Mouse (Mus musculus): ENCODE measurements around the gene Dedd2. TPM values are rescaled to one million over a fixed set of nuclear protein-coding genes. Genes with fewer than 3 reads are reported as not detected.

The Dedd2 gene
- polyA plus RNA-seq (2017; shearing (Covaris generic)) = 10 to 100 TPM; 66.7 to 85.6 TPM

DNA sequence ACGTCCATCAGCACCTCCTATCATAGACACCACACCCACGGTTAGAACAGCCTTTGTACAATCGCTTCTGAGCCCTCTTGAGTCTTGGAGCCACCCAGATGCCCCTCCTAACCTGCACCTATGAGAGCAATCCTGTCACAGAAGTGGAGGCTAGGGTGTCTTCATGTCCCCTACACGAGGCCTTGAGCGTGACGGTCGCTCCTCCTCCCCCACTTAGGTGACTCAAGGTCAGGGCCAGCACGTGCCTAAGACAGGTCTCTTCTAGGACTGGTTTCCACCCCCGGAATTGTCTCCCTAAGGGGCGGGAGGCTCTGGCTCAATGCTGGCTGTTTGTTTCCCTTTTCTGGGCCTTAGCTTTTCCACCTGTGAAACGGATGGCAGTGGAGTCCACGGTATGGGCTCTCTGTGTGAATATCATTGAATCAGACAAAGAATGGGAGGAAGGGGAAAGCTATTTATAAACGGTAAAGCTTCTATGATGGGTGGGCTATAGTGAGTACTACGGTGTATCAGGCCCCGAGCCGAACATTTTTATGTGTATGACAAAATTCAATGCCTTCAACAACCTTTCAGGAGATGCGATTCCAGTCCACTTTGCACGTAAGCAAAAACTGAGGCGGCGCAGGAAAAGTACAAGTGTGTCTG is at the start of gene Dedd2:
TSS of gene Dedd2 (minus strand) at position 159 of the 645 bp plus-strand sequence.

DNA sequence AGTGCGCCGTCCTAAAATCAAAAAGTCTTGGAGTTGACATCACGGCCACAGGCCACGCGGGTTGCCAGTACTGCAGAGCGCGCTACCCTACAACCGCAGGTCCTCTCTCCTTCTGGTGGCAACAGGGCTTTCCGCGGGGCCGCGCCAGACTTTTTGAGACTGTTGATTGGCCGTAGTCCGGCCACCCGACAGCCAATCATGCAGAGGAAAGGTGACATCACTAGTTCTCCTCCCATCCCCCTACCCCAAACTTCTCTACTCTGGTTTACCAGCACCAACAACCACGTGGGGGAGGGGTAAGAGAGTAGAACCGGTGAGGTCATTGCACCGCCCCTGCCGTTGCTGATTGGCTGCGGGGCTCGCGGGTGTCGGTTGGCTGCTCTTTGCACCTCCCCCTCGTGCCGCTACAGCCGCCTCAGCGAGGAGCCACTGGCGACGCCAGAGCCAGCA is 46.9 kb upstream of the Dedd2 start, which contains the start of gene Cic:
TSS of gene Cic (plus strand) at position 404 of the 450 bp plus-strand sequence.

GRCm38 (mm10) chr7:25250141-25250972 is 29.9 kb upstream of the Dedd2 start, which contains the start of gene Erf:
Erf (minus strand) TSS chr7:25250761.

DNA sequence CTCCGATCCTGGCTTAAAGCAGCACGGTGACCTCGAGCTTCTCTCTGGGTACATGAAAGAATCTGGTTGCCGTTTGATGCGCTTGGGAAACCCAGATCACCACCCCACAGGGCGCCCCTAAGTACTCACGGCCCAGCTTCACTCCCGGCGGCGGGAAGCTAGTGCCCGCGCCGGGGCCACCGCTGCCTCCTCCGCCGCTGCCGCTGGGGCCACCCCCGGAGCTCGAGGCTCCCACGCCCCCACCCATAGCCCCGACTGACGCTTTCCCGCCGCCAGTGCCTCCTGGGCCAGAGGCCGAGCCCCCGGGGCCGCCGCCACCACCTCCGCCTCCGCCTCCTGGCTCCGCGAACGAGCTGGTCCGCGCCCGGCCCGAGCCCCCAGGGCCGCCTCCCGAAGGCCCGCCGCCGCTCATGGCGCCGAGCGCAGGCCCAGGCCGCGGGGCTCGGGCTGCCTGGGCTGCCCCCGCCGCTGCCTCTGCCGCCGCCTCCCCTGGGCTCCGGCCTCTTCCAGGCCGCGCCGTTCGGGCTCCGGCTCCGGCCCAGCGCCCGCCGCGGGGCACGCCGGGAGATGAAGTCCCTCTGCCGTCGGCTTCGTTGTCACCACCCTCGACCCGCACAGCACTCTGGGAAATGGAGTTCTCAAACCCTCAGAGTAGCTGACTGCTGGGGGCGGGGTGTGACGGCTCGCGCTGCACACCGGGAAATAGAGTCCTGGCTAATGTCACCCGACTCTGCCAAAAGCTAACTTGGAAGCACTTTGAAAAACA is 17.0 kb upstream of the Dedd2 start, which contains the start of gene Gsk3a:
TSS of gene Gsk3a (minus strand) at position 603 of the 766 bp plus-strand sequence.

GRCm38 (mm10) chr7:25221102-25221883 is 878 bp upstream of the Dedd2 start, which contains the start of gene Zfp526:
Zfp526 (plus strand) TSS chr7:25221425.

GRCm38 (mm10) chr7:25179606-25180161 is 40.7 kb downstream of the Dedd2 start, which contains the start of gene Pou2f2:
Pou2f2 (minus strand) TSS chr7:25179726.

Other genes with a start within 250 kb of the Dedd2 start
- gene Rabac1, start 247.9 kb downstream of the Dedd2 start, polyA plus RNA-seq (2017; shearing (Covaris generic)) = 100 to 1,000 TPM; 343 to 519 TPM
- gene Atp1a3, start 214.7 kb downstream of the Dedd2 start, polyA plus RNA-seq (2017; shearing (Covaris generic)) = 1 to 10 TPM in 1 of 2 experiments, under 1 TPM in 1; 0.47 to 1.8 TPM
- 1 to 10 TPM; 5.9 to 7.7 TPM for gene Grik5, start 148.3 kb downstream of the Dedd2 start, polyA plus RNA-seq (2017; shearing (Covaris generic))
- gene Zfp574, start 148.0 kb downstream of the Dedd2 start, polyA plus RNA-seq (2017; shearing (Covaris generic)) = 10 to 100 TPM; 17.5 to 28.2 TPM
- gene Pou2f2, start 40.9 kb downstream of the Dedd2 start, polyA plus RNA-seq (2017; shearing (Covaris generic)) = 10 to 100 TPM; 73.9 to 77.6 TPM
- 1 to 10 TPM; 2.6 to 3.3 TPM for gene Zfp526, start 810 bp upstream of the Dedd2 start, polyA plus RNA-seq (2017; shearing (Covaris generic))
- gene Gsk3a, start 17.2 kb upstream of the Dedd2 start, polyA plus RNA-seq (2017; shearing (Covaris generic)) = 10 to 100 TPM; 83.3 to 91.6 TPM
- 1 to 10 TPM; 1.9 to 2.6 TPM for gene Erf, start 30.1 kb upstream of the Dedd2 start, polyA plus RNA-seq (2017; shearing (Covaris generic))
- 10 to 100 TPM; 35.1 to 35.4 TPM for gene Cic, start 47.1 kb upstream of the Dedd2 start, polyA plus RNA-seq (2017; shearing (Covaris generic))
- gene Pafah1b3, start 77.4 kb upstream of the Dedd2 start, polyA plus RNA-seq (2017; shearing (Covaris generic)) = 10 to 100 TPM; 25.9 to 42.4 TPM
- not detected for gene Prr19, start 80.8 kb upstream of the Dedd2 start, polyA plus RNA-seq (2017; shearing (Covaris generic))
- gene Tmem145, start 85.5 kb upstream of the Dedd2 start, polyA plus RNA-seq (2017; shearing (Covaris generic)) = under 1 TPM in 1 of 2 experiments, not detected in 1; 0.12 TPM
- gene Megf8, start 96.5 kb upstream of the Dedd2 start, polyA plus RNA-seq (2017; shearing (Covaris generic)) = under 1 TPM; 0.06 to 0.11 TPM
- gene Cnfn, start 149.1 kb upstream of the Dedd2 start, polyA plus RNA-seq (2017; shearing (Covaris generic)) = not detected
- 10 to 100 TPM; 11.6 to 13.0 TPM for gene Lipe, start 178.1 kb upstream of the Dedd2 start, polyA plus RNA-seq (2017; shearing (Covaris generic))
- gene Cxcl17, start 192.3 kb upstream of the Dedd2 start, polyA plus RNA-seq (2017; shearing (Covaris generic)) = not detected